Mouse (Mus musculus): ENCODE measurements at regions not wholly inside any gene's neighbourhood (a gene's known extent, or its start where the extent isn't known, plus 50 kb on each side); places are given as distances from the start of the nearest gene placed in this dataset.

DNA sequence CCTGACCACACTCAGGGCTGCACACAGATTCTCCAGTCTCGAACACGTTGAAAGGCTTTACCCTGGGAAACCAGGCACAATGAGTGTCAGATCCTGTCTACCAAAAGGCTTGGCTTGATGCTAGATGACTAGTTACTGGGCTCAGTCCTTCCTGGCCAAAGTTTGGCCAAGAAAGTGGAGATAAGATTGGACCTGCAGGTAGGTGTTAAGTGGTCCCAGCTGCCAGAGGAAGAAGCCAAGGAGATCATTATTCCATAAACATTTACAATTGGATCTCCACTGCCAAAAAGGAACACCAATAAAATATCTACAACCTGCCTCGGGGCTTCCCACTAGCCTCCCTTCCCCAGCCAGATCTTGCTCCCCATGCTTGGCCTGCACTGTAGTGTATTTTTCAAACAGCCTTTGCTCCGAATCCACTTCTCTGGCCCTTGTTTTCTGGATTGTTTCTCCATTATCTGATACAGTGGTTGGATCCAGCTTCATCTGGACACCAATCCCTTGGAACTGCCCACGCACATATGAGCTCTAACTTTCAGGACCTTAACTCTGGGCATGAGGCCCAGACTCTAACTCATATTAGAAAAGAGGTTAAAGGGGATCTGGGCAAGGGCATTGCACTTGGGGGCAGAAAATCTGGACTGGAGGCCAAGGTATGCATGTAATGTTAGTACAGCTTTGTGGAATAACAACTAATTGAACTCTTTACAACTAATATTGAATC lies 345.3 kb upstream of the Intu start:
- H3K4me3 ChIP-seq (ENCODE audit: low read depth, low read length) = no peak overlapping the region
- no peaks in the 10 kb centered on the region for H3K9me3 ChIP-seq (replicated peaks; ENCODE audit: control insufficient read depth, insufficient read depth, low read length, poor library complexity, severe bottlenecking)
- no peaks in the 10 kb centered on the region for H3K4me1 ChIP-seq (ENCODE audit: control insufficient read depth, insufficient read depth, low read length)
- no peaks in the 10 kb centered on the region for H3K36me3 ChIP-seq (ENCODE audit: control insufficient read depth, insufficient read depth, low read length, poor library complexity, severe bottlenecking)
- no peaks in the 10 kb centered on the region for H3K27me3 ChIP-seq (ENCODE audit: control insufficient read depth, insufficient read depth, low read length, poor library complexity, severe bottlenecking)
- no peak overlapping the region for H3K9ac ChIP-seq (ENCODE audit: low read depth, poor library complexity, severe bottlenecking)
- TF ChIP-seq CTCF (IDR thresholded peaks at IDR 0.05; ENCODE audit: low read depth, low read length) (no peak), POLR2A (IDR thresholded peaks at IDR 0.05; ENCODE audit: insufficient read depth, low read length) (no peak), EP300 (IDR thresholded peaks at IDR 0.05; ENCODE audit: insufficient read depth, low read depth, low read length) (no peak)
- no peak overlapping the region for H3K27ac ChIP-seq (ENCODE audit: insufficient read depth, low read length)

GRCm38 (mm10) chr3:40189529-40189928 lies 341.6 kb upstream of the Intu start:
- H3K4me1 ChIP-seq (ENCODE audit: control insufficient read depth, insufficient read depth, low read length) = no peaks in the 10 kb centered on the region
- no peak overlapping the region for H3K27ac ChIP-seq (ENCODE audit: insufficient read depth, low read length)
- no peaks in the 10 kb centered on the region for H3K36me3 ChIP-seq (ENCODE audit: control insufficient read depth, insufficient read depth, low read length, poor library complexity, severe bottlenecking)
- no peaks in the 10 kb centered on the region for H3K9me3 ChIP-seq (replicated peaks; ENCODE audit: control insufficient read depth, insufficient read depth, low read length, poor library complexity, severe bottlenecking)
- H3K4me3 ChIP-seq (ENCODE audit: low read depth, low read length) = no peak overlapping the region
- TF ChIP-seq POLR2A (IDR thresholded peaks at IDR 0.05; ENCODE audit: insufficient read depth, low read length) (no peak), CTCF (IDR thresholded peaks at IDR 0.05; ENCODE audit: low read depth, low read length) (no peak), EP300 (IDR thresholded peaks at IDR 0.05; ENCODE audit: insufficient read depth, low read depth, low read length) (no peak)
- no peak overlapping the region for H3K9ac ChIP-seq (ENCODE audit: low read depth, poor library complexity, severe bottlenecking)
- H3K27me3 ChIP-seq (ENCODE audit: control insufficient read depth, insufficient read depth, low read length, poor library complexity, severe bottlenecking) = no peaks in the 10 kb centered on the region

DNA sequence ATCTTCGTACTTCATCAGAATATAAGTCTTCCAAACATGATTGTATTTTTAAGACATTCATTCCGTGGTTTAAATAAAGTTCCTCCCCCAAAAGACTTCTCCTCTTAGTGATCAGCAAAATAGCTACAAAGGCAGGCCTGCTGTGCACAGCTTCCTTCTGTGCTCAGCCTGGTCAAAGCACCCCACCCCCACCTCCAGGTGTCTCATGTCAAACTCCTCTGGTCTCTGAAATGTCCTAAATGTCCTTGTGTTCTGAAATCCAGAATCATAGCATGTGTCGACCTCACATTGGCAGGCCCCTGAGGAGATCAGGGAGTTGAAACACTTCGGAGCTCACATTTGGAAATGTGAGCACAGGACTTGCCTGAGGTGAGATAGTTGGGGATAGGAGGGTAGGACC lies 341.1 kb upstream of the Intu start:
- no peaks in the 10 kb centered on the region for H3K36me3 ChIP-seq (ENCODE audit: control insufficient read depth, insufficient read depth, low read length, poor library complexity, severe bottlenecking)
- no peaks in the 10 kb centered on the region for H3K4me1 ChIP-seq (ENCODE audit: control insufficient read depth, insufficient read depth, low read length)
- no peak overlapping the region for H3K9ac ChIP-seq (ENCODE audit: low read depth, poor library complexity, severe bottlenecking)
- H3K27ac ChIP-seq (ENCODE audit: insufficient read depth, low read length) = no peak overlapping the region
- TF ChIP-seq CTCF (IDR thresholded peaks at IDR 0.05; ENCODE audit: low read depth, low read length) (no peak), POLR2A (IDR thresholded peaks at IDR 0.05; ENCODE audit: insufficient read depth, low read length) (no peak), EP300 (IDR thresholded peaks at IDR 0.05; ENCODE audit: insufficient read depth, low read depth, low read length) (no peak)
- H3K27me3 ChIP-seq (ENCODE audit: control insufficient read depth, insufficient read depth, low read length, poor library complexity, severe bottlenecking) = no peaks in the 10 kb centered on the region
- H3K9me3 ChIP-seq (replicated peaks; ENCODE audit: control insufficient read depth, insufficient read depth, low read length, poor library complexity, severe bottlenecking) = no peaks in the 10 kb centered on the region
- H3K4me3 ChIP-seq (ENCODE audit: low read depth, low read length) = no peak overlapping the region

- H3K9me3 ChIP-seq (replicated peaks; ENCODE audit: control insufficient read depth, insufficient read depth, low read length, poor library complexity, severe bottlenecking) = no peaks in the 10 kb centered on the region
- no peak overlapping the region for H3K9ac ChIP-seq (ENCODE audit: low read depth, poor library complexity, severe bottlenecking)
- H3K4me1 ChIP-seq (ENCODE audit: control insufficient read depth, insufficient read depth, low read length) = no peaks in the 10 kb centered on the region
- TF ChIP-seq EP300 (IDR thresholded peaks at IDR 0.05; ENCODE audit: insufficient read depth, low read depth, low read length) (no peak), CTCF (IDR thresholded peaks at IDR 0.05; ENCODE audit: low read depth, low read length) (no peak), POLR2A (IDR thresholded peaks at IDR 0.05; ENCODE audit: insufficient read depth, low read length) (no peak)
- no peaks in the 10 kb centered on the region for H3K27me3 ChIP-seq (ENCODE audit: control insufficient read depth, insufficient read depth, low read length, poor library complexity, severe bottlenecking)
- H3K36me3 ChIP-seq (ENCODE audit: control insufficient read depth, insufficient read depth, low read length, poor library complexity, severe bottlenecking) = no peaks in the 10 kb centered on the region
- no peak overlapping the region for H3K27ac ChIP-seq (ENCODE audit: insufficient read depth, low read length)
- no peak overlapping the region for H3K4me3 ChIP-seq (ENCODE audit: low read depth, low read length)
Measured at GRCm38 (mm10) chr3:40200174-40200573, 330.9 kb upstream of the Intu start.

GRCm38 (mm10) chr3:40206326-40206725 lies 324.8 kb upstream of the Intu start:
- H3K4me3 ChIP-seq (ENCODE audit: low read depth, low read length) = no peak overlapping the region
- H3K27me3 ChIP-seq (ENCODE audit: control insufficient read depth, insufficient read depth, low read length, poor library complexity, severe bottlenecking) = no peaks in the 10 kb centered on the region
- no peak overlapping the region for H3K27ac ChIP-seq (ENCODE audit: insufficient read depth, low read length)
- no peak overlapping the region for H3K9ac ChIP-seq (ENCODE audit: low read depth, poor library complexity, severe bottlenecking)
- no peaks in the 10 kb centered on the region for H3K9me3 ChIP-seq (replicated peaks; ENCODE audit: control insufficient read depth, insufficient read depth, low read length, poor library complexity, severe bottlenecking)
- TF ChIP-seq EP300 (IDR thresholded peaks at IDR 0.05; ENCODE audit: insufficient read depth, low read depth, low read length) = no peak
- TF ChIP-seq CTCF (IDR thresholded peaks at IDR 0.05; ENCODE audit: low read depth, low read length) = no peak
- no peak for TF ChIP-seq POLR2A (IDR thresholded peaks at IDR 0.05; ENCODE audit: insufficient read depth, low read length)
- no peaks in the 10 kb centered on the region for H3K36me3 ChIP-seq (ENCODE audit: control insufficient read depth, insufficient read depth, low read length, poor library complexity, severe bottlenecking)
- H3K4me1 ChIP-seq (ENCODE audit: control insufficient read depth, insufficient read depth, low read length) = no peaks in the 10 kb centered on the region

- Histone ChIP-seq H3K36me3 (ENCODE audit: control insufficient read depth, insufficient read depth, low read length, poor library complexity, severe bottlenecking) (no peaks in the 10 kb centered on the region), H3K4me3 (ENCODE audit: low read depth, low read length) (no peak overlapping the region), H3K9me3 (replicated peaks; ENCODE audit: control insufficient read depth, insufficient read depth, low read length, poor library complexity, severe bottlenecking) (no peaks in the 10 kb centered on the region), H3K4me1 (ENCODE audit: control insufficient read depth, insufficient read depth, low read length) (no peaks in the 10 kb centered on the region), H3K27me3 (ENCODE audit: control insufficient read depth, insufficient read depth, low read length, poor library complexity, severe bottlenecking) (no peaks in the 10 kb centered on the region), H3K27ac (ENCODE audit: insufficient read depth, low read length) (no peak overlapping the region), H3K9ac (ENCODE audit: low read depth, poor library complexity, severe bottlenecking) (no peak overlapping the region)
- TF ChIP-seq EP300 (IDR thresholded peaks at IDR 0.05; ENCODE audit: insufficient read depth, low read depth, low read length) (no peak), POLR2A (IDR thresholded peaks at IDR 0.05; ENCODE audit: insufficient read depth, low read length) (no peak), CTCF (IDR thresholded peaks at IDR 0.05; ENCODE audit: low read depth, low read length) (no peak)
Measured at GRCm38 (mm10) chr3:40211793-40212192, 319.3 kb upstream of the Intu start.
